Mouse (Mus musculus) subcutaneous adipose tissue, adult 2 months (tissue): ENCODE results near the gene Cyp4a12a. TPM values are rescaled to one million over a fixed set of nuclear protein-coding genes. Genes with fewer than 3 reads are reported as not detected.

Source experiments
- polyA plus RNA-seq: library from polyadenylated mRNA; depleted of rRNA; stranded (reverse); fragments of >200 nt; gene quantifications from 2 replicates; pipeline ENCODE4 v1.2.3, GENCODE M21; 2012; ENCODE audit warnings: low replicate concordance; rRNA removed

Gene Cyp4a12a
- 0.48 TPM in 1 of 2 replicates, not detected in the other for polyA plus RNA-seq

GRCm38 (mm10) chr4:115298746-115299145 is at the start of gene Cyp4a12a:
Cyp4a12a (plus strand) TSS chr4:115299046.

Other genes starting within 250 kb of the Cyp4a12a start
- 4.1 and 4.4 TPM in 2 replicates for gene Tal1, start 242.6 kb upstream of the Cyp4a12a start, polyA plus RNA-seq
- 3.7 and 120 TPM in 2 replicates for gene Pdzk1ip1, start 210.3 kb upstream of the Cyp4a12a start, polyA plus RNA-seq
- gene Cyp4x1, start 164.8 kb upstream of the Cyp4a12a start, polyA plus RNA-seq, result 0.40 TPM in 1 of 2 replicates, not detected in the other
- not detected in 2 replicates for gene Cyp4a29, start 57.0 kb upstream of the Cyp4a12a start, polyA plus RNA-seq
- not detected in 2 replicates for gene Cyp4a12b, start 112.6 kb downstream of the Cyp4a12a start, polyA plus RNA-seq
- not detected in 2 replicates for gene Cyp4a30b, start 153.6 kb downstream of the Cyp4a12a start, polyA plus RNA-seq
- 0.10 TPM in 1 of 2 replicates, not detected in the other for gene Cyp4a14, start 197.1 kb downstream of the Cyp4a12a start, polyA plus RNA-seq
- gene Cyp4a10, start 219.2 kb downstream of the Cyp4a12a start, polyA plus RNA-seq, result 0.19 TPM in 1 of 2 replicates, not detected in the other